Mouse (Mus musculus) stomach, postnatal 0 days (tissue): ENCODE measurements around the gene Gm17267.
"Not testable (repeated sequence)": the region's sequence is repeated elsewhere in the genome, so short reads cannot be mapped to it uniquely, and the experiment has no call there.

Experiments used
- CTCF ChIP-seq: IDR thresholded peaks from 2 replicates; pipeline ENCODE4 v1.5.1; 2016; ENCODE audit warnings: antibody characterized with exemption, low read depth, mild to moderate bottlenecking, moderate library complexity
- EP300 ChIP-seq: optimal IDR thresholded peaks from 2 replicates; pipeline ENCODE3; 2016; ENCODE audit warnings: antibody characterized with exemption

GRCm38 (mm10) chrX:126017257-126017656 is at the start of gene Gm17267:
- TF ChIP-seq CTCF, EP300: not testable (repeated sequence)
